Mouse (Mus musculus) layer of hippocampus, adult 2 months (tissue): ENCODE data around the gene Nek7. TPM values are rescaled to one million over a fixed set of nuclear protein-coding genes. Genes with fewer than 3 reads are reported as not detected.
A peak's percentile ranks its signal among the peaks of the same experiment; 100 is the strongest.

Experiments
- DNase-seq, 2 experiments: peaks; one replicate each; pipeline ENCODE4 v3.0.0; 2022; ENCODE audit warnings: low spot score in 2 of 2
- H3K27ac ChIP-seq: fragments of 200-600 bp; 2 replicates; pipeline ENCODE4 v1.8.1; 2022
- H3K4me3 ChIP-seq: fragments of 200-600 bp; 2 replicates; pipeline ENCODE4 v1.8.1; 2022; ENCODE audit warnings: mild to moderate bottlenecking
- CTCF ChIP-seq: fragments of 200-600 bp; conservative IDR thresholded peaks from 2 replicates; pipeline ENCODE4 v1.8.1; 2022; ENCODE audit warnings: antibody characterized with exemption, mild to moderate bottlenecking, moderate library complexity
- total RNA-seq, 2 experiments: library from RNA; stranded (reverse); gene quantifications; 2 replicates each; pipeline ENCODE4 v1.2.3; 2021

Gene Nek7
- total RNA-seq, 2 experiments from 2014 or later = 33.9 to 34.9 TPM

DNA sequence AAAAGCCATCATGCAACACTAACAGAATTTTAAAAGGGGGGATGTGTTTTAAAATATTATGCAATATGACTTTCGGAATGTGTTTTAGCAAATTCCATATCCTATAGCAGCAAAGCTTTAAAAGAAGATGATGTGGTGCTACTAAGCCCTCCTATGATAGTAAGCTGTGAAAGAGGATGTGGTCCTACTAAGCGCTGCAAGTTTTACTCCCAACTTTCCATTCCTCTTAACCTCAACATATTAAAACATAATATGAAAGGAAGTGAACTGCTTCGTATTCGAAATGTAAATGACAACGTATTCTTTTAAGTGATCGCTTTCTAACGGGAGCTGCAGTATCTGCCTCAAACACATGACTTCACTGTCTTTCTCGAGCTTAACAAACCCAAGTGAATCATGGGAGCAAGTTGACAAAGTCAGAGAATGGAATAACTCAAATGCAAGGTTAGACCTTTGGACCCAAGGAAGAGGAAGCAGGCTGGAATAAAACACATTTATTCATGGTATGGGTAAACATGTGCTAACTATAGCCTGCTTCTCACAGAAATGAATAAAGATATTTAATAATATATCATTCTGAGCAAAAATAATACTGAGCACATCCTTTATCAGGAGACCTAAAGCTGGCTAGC lies 43.8 kb downstream of the Nek7 start:
- TF ChIP-seq CTCF = no peak
- no peak for DNase-seq
- H3K27ac ChIP-seq = peak overlapping the region; percentile 40; the same call in 1 of the 2 replicates
- no peak overlapping the region for H3K4me3 ChIP-seq

DNA sequence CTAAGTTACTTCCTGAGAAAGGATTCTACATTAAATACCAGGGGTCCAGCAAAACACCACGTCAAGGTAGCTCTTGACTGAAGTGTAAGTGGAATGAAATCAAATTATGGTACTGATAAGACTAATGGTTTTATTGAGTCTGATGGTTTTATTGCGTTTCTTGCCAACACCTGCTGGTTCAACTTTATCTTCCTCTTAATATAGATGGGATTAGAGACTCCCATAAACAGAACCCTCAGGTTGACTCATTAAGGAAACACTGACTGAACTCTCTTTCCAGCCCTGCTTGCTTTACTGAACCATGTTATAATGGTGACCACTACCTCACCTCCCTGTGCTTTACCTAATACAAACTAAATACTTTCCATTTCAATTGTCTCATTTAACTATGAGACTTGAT lies 44.3 kb downstream of the Nek7 start:
- Histone ChIP-seq H3K27ac (no peak overlapping the region), H3K4me3 (no peak overlapping the region)
- TF ChIP-seq CTCF = no peak
- no peak for DNase-seq

DNA sequence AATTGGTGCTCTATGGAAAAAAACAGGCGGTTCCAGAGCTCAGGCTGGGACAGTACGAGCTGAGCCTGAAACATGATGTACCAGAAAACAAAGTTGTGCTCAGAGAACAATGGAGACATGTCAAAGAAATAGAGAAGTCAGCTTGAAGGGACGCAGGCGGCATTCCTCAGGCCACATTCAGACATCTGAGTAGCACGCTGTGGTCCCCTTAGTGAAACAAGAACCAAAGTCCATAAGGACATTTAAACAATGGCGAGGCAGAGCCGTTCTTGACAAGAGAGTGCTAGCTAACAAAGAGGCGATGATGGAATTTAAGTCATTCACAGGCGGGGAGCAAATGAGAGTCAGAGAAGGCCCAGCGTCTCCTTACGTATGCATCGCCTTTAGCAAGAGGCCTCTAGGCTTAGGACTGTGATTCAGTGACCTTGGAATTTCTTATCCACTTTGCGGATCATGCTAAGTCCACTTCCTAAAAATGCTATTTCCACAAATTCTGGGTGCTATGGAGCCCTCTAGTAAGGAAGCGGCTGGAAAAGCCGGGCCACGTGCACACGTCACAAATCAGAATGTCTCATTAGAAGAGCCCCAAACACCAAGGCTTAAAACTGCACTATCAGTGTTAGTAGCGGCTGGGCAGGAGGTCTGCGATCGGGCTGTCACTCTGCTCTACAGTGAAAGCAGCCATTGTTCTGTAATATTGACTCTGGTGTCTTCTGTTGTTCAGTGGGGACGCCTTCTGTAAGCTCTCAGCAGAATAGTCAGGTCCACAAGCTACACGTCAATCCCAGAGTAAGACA lies 48.2 kb downstream of the Nek7 start:
- no peak overlapping the region for H3K27ac ChIP-seq

DNA sequence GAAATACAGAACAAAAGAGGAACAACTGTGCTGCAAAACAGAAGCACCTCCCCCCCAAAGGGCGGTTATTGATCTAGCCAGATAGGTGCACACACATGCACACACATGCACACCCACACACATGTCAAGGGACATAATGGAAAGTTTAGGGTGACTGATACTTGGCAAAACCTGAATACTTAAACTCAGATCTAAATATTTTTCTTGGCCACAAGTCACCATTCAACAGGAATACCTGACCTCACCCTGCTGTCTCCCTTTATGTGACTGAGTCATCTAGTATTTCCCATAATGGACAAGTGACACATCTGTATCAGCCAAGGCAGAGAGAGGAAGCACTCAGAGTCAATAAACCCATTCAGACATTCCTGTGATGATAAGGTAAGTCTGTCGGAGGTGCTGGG lies 48.9 kb downstream of the Nek7 start:
- DNase-seq = no peak
- Histone ChIP-seq H3K4me3 (no peak overlapping the region), H3K27ac (no peak overlapping the region)
- TF ChIP-seq CTCF = no peak

More for the DNA sequence above, 48.2 kb downstream of the Nek7 start:
- H3K4me3 ChIP-seq = no peak overlapping the region
- no peak for TF ChIP-seq CTCF
- DNase-seq = no peak

DNA sequence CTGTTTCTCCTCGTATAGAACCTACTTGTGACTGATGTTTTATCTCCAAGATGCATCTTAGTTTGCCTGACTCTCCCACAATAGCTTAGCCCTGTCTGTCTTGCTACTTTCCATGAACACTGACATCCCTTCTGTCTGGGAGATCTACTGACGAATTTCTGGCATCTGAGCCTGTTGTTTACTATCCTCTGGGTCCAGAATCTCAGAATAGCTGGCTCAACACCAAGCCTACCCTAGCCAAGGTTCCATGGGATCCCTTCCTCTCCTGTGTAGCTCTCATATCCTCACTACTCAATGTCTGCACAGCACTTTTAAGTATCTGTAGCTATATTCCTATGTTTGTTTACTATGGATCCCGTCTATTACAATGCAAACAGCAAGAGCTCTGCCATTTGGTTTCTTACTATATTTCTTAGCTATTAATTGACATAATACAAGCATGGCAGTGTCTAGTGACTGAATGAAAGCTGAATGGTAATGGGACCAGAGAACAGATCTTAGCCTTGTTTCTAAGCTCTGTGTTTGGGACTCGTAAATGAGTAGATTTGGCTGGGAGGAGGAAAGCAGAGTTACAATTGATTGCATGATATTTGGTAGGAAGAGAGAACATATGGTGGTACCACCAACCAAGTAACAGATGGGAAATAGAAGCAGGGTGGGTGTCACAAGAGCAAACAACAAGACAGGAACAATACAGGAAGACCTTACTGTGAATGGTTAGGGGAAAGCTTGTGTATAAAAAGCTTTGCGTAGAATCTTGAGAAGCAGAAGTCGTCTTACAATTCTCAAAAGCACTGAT lies 51.3 kb downstream of the Nek7 start:
- Histone ChIP-seq H3K27ac (peak overlapping the region; percentile 28; the same call in 1 of the 2 replicates), H3K4me3 (no peak overlapping the region)
- peak; percentile 21 to 52 for DNase-seq
- no peak for TF ChIP-seq CTCF

DNA sequence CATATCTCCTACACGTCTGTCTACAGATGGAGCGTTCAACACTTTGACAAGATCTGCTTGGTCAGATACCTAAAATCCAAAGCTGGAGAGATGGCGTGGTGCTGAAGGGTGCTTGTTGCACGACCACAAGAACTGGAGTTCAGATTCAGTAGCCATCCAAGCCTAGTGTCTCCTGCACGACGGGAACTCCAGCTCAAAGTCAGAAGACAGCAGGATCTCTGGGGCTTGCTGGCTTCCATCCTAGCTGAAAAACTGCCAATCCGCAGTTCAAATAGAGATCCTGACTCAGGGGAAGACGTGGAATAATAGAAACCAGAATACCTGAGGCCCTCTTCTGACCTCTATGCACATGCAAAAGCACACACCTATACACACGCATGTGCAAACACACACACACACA lies 52.0 kb downstream of the Nek7 start:
- no peak for DNase-seq
- no peak overlapping the region for H3K27ac ChIP-seq
- no peak for TF ChIP-seq CTCF
- no peak overlapping the region for H3K4me3 ChIP-seq

DNA sequence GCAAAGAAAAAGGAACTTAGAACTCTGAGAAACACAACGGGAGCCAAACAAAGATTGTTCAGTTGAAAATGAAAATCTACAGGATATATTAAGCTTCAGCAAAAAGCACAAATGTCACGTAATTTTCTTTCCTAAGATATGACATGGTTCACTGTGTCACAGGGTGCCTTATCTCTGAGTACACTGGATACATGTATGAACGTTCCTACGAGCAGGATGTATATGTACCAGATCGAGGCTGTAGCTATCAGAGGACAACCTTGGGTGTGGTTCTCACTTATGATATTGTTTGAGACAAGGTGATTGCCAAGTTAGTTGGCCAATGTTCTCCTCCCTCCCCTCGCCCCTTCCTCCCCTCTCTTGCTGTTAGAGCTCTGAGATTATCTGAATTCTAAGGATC lies 55.3 kb downstream of the Nek7 start:
- no peak for TF ChIP-seq CTCF
- no peak for DNase-seq
- H3K4me3 ChIP-seq = no peak overlapping the region
- no peak overlapping the region for H3K27ac ChIP-seq

DNA sequence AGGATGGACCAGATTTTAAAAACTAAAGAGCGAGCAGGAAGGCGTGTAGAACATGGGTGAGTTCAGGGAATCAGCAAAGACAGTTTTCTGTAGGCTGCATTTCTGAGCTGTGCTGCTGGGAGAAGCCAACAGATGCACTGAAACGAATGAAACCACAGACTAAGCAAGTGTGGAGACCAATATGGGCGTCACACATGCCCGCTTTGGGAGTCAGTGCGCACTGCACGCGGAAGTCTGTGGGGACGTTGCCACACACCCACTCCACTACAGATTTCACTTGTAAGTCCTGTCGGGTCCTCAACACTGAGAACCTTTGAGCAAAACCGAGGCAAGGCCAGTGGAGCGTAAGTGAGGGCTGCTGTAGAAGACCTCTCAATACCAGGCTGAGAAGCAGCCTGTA lies 59.2 kb downstream of the Nek7 start:
- DNase-seq = peak; percentile 28 to 32
- Histone ChIP-seq H3K4me3 (no peak overlapping the region; the same call in 1 of the 2 replicates), H3K27ac (peak overlapping the region; percentile 62)
- no peak for TF ChIP-seq CTCF

DNA sequence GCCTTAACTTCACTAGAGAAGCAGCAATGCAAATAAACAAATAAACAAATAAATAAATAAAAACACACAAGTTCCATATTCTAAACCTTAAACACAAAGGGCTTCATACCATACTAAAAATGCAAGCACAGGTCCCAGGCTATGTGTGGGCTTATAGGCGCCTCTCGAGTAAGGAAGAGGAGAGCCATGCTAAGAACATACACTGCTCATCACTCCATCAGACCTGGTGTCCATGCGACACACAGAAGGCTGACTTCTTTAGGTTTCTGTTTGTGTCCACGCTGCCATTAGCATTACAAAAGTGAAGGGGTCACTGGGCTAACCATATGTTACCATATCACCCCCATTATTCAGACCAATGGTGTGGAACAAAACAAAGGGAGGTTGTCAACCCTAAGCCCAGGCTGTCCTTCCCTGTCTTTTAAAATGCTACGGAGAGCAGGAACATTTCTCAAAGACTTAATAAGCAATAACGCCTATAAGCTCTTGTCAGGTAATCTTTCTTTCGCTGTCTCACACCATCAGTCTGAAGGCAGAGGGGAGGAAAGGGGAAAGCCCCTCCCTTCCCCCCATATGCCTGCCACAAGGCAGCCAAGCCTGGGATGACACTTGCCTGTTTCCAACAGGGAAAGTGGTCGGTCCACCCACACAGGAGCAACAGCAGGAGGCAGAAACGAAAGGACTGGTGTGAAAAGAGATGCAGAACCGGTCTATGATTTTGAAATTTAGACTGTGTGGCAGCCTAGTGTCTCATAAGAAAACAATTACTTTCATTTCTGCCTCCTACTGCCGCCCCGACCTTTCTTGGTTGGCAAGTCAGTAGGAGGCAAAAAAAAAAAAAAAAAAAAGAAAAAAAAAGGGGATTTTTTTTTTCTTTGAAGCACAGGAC lies 60.5 kb downstream of the Nek7 start:
- DNase-seq = no peak
- Histone ChIP-seq H3K4me3 (no peak overlapping the region), H3K27ac (peak overlapping the region; percentile 43; the same call in 1 of the 2 replicates)
- no peak for TF ChIP-seq CTCF

DNA sequence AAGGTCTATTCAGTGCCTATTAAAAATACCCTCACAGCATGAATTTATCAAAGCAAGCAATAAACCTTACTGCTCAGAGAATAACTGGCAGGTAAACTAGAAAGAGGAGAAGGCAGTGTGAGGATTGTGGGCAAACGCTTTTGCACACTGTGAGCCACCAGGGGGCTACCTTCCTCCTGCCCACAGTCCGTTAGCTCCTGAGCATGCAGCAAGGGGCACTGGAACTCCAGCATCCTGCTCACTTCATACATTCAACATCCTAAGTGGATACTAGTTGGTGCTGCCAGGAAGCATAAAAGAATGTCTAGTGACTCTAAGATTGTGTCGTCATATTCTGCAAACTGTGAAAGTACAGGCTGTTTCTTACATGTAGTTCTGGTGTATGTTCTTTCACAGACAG lies 61.6 kb downstream of the Nek7 start:
- TF ChIP-seq CTCF = peak; percentile 72
- DNase-seq = no peak
- no peak overlapping the region for H3K27ac ChIP-seq
- no peak overlapping the region for H3K4me3 ChIP-seq

DNA sequence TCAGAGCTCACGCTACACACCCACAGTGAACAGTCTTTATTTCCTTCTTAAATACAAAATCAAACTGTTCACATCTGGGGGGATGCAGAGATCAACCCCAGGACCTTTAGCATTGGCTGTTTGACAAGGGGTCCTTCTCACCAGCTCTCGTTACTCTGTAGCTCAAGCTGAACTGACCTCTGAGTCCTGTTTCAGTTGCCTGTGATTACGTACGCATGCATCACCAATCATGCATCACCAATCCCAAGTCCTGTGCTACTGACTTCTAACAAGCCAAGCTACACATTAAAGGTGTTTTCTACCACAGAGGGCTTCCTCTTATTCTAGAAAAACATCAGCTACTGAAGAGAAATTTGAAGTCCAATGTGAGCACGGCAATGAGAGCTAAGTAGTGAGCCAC lies 65.0 kb downstream of the Nek7 start:
- H3K27ac ChIP-seq = no peak overlapping the region
- TF ChIP-seq CTCF = no peak
- DNase-seq = no peak
- no peak overlapping the region for H3K4me3 ChIP-seq

DNA sequence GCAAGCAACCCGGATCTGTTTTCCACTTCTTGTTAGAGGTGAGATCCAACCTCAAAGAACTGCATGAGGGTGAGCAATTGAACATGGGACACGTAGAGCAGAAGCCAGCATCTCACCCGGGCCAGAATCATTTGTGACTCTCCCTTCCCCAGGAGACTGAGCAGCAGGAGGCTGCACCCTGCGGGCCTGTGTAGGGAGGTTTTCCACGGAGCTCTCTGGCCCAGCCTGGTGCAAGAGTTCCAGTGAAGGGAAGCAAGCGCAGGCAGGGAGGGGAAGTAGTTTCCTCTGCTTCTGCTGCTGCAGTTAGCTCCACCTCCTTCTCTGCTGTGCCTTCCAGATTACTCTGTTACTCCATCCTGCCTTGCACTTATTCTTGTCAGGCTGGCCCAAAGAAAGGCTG lies 69.8 kb downstream of the Nek7 start:
- TF ChIP-seq CTCF = no peak
- H3K4me3 ChIP-seq = no peak overlapping the region
- DNase-seq = no peak
- no peak overlapping the region for H3K27ac ChIP-seq
